Mouse (Mus musculus) lung, embryonic 16.5 days (tissue): Measurements from ENCODE around the gene Tbc1d23. TPM values are rescaled to one million over a fixed set of nuclear protein-coding genes. Genes with fewer than 3 reads are reported as not detected.

Source experiments
- ATAC-seq: fragments of 200-750 bp; cut with Nextera tagmentation; 2 replicates; pipeline ENCODE4 v1.8.0; 2017; ENCODE audit warnings: low read depth, mild to moderate bottlenecking, moderate library complexity
- H3K27ac ChIP-seq: fragments of 300-500 bp; sonication (generic); 2 replicates; pipeline ENCODE4 v1.5.1; 2014; ENCODE audit warnings: mild to moderate bottlenecking, control low read depth, low read length
- H3K27me3 ChIP-seq: fragments of 300-500 bp; sonication (generic); 2 replicates; pipeline ENCODE4 v1.6.1; 2014; ENCODE audit warnings: low read depth, low read length, mixed read lengths; ENCODE audit not compliant: control insufficient read depth, insufficient read depth
- H3K36me3 ChIP-seq: fragments of 300-500 bp; sonication (generic); 2 replicates; pipeline ENCODE4 v1.6.1; 2014; ENCODE audit warnings: low read length; ENCODE audit not compliant: control insufficient read depth, insufficient read depth
- H3K4me1 ChIP-seq: fragments of 300-500 bp; sonication (generic); replicated peaks from 2 replicates; pipeline ENCODE4 v1.6.1; 2014; ENCODE audit warnings: low read length, mixed read lengths; ENCODE audit not compliant: control insufficient read depth, insufficient read depth
- H3K4me2 ChIP-seq: fragments of 300-500 bp; sonication (generic); 2 replicates; pipeline ENCODE4 v1.6.1; 2014; ENCODE audit warnings: low read depth, low read length, control low read depth
- H3K4me3 ChIP-seq: fragments of 300-500 bp; sonication (generic); 2 replicates; pipeline ENCODE4 v1.5.1; 2014; ENCODE audit warnings: mild to moderate bottlenecking, low read length, control low read depth
- H3K9ac ChIP-seq: fragments of 300-500 bp; sonication (generic); 2 replicates; pipeline ENCODE4 v1.6.1; 2014; ENCODE audit warnings: low read length, control low read depth
- H3K9me3 ChIP-seq: fragments of 300-500 bp; sonication (generic); 2 replicates; pipeline ENCODE4 v1.6.1; 2016; ENCODE audit warnings: low read length; ENCODE audit not compliant: control insufficient read depth
- WGBS: fragments of 180-500 bp; shearing (Covaris S2); extraction: QIAGEN DNeasy Blood & Tissue Kit; methylation state at CpG from one replicate; pipeline ENCODE4 v1.1.7; 2014; 5-methylcytosine and 5-hydroxymethylcytosine counted together
- polyA plus RNA-seq: library from polyadenylated mRNA; unstranded; fragments of >200 nt; fragmentation: Nextera tagmentation; extraction: Ambion mirVana; gene quantifications from 2 replicates; pipeline ENCODE4 v1.2.1, GENCODE M21; 2015

Gene Tbc1d23
- polyA plus RNA-seq, 1 experiment from 2014 or later = 24.0 TPM

DNA sequence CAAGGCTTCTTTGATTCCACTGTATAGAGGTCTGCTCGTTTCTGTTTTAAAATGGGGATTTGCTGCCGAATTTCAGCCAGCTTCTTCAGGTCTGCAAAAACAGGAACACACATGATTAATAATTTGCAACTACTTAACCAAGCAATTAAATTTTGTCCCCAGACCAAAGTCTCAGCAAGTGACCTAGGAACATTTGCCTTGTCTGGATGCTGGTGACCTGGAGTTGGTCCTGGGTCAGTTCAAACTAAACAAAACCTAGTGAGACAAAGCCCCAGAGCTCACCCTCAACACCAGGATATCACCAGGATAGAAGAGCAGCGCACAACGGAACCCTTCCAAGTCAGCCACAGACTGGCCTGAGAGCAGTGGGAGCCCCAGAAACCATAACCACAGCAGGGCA is 74.2 kb downstream of the Tbc1d23 start:
- no peak overlapping the region for H3K4me2 ChIP-seq
- H3K36me3 ChIP-seq = peaks cover 33% of the 10 kb centered on the region
- no peaks in the 10 kb centered on the region for H3K4me1 ChIP-seq
- no peaks in the 10 kb centered on the region for H3K9me3 ChIP-seq
- H3K4me3 ChIP-seq = no peak overlapping the region
- no peak for ATAC-seq
- H3K27ac ChIP-seq = no peak overlapping the region
- H3K27me3 ChIP-seq = no peaks in the 10 kb centered on the region
- WGBS = 87% methylated on average over 4 of the region's 4 CpGs
- H3K9ac ChIP-seq = no peak overlapping the region

DNA sequence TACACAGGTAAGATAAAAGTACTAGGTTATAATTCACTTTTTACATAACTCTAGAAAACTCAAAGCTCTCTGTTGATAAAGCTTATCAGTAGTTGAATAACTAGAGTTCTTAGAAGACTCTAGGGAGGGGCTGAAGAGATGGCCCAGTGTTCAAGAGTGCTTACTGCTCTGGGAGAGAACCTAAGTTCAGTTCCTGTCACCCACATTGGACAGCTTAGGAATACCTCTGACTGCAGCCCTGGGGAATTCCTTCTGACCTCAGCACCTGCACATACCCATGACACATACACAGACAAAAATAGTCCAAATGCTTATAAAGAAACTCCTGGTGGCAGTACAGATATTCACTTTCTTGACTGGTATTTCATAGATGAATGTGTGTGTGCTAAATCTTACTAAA is 75.4 kb downstream of the Tbc1d23 start:
- H3K9me3 ChIP-seq = no peaks in the 10 kb centered on the region
- no peaks in the 10 kb centered on the region for H3K4me1 ChIP-seq
- H3K27ac ChIP-seq = no peak overlapping the region
- no peak overlapping the region for H3K4me3 ChIP-seq
- H3K4me2 ChIP-seq = no peak overlapping the region
- ATAC-seq = no peak
- H3K36me3 ChIP-seq = peaks cover 26% of the 10 kb centered on the region
- H3K27me3 ChIP-seq = no peaks in the 10 kb centered on the region
- H3K9ac ChIP-seq = no peak overlapping the region

DNA sequence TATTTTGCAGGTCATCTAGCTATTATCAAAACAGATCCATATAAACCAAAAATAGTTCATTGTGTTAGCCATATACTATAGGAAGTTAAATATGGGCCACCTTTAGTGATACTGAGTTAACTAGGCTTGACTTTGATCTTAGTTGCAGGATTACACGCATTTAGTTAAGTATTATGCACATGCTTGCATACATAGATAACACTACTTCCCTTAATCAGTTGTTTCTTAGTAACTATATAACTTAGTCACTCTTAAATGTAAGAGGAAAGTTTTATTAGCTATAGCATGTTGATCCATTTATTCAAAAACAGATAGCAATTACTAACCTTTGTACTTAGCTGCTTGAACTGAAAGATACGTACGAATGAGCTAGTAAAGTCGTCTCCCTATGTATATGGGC is 79.9 kb downstream of the Tbc1d23 start:
- Histone ChIP-seq H3K4me2 (no peak overlapping the region), H3K9ac (no peak overlapping the region), H3K27me3 (no peaks in the 10 kb centered on the region), H3K4me1 (no peaks in the 10 kb centered on the region), H3K9me3 (no peaks in the 10 kb centered on the region), H3K27ac (no peak overlapping the region), H3K36me3 (peaks cover 25% of the 10 kb centered on the region), H3K4me3 (no peak overlapping the region)
- no peak for ATAC-seq
- 94% methylated on average over 4 of the region's 4 CpGs for WGBS

DNA sequence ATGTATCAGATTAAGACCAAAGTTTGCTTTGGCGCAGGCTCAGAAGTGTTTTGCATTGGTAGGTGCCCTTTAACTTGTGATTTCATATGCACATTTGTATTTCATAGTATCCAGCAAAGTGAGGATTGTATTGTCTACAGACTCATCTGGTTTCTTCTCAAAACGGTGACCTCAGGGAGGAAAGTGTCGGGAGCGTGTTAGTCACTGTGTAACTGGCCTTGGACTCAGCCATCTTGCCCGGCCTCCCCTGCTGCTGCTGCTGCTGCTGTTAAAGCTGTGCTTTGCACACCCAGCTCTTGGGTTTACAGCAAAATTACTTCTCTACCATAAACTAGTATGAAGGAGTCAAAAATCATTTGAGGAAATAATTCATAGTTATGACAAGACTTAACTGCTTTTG is 86.6 kb downstream of the Tbc1d23 start:
- no peak for ATAC-seq
- Histone ChIP-seq H3K4me1 (no peaks in the 10 kb centered on the region), H3K4me2 (no peak overlapping the region), H3K9me3 (no peaks in the 10 kb centered on the region), H3K27ac (no peak overlapping the region), H3K27me3 (no peaks in the 10 kb centered on the region), H3K36me3 (peaks cover 28% of the 10 kb centered on the region), H3K9ac (no peak overlapping the region), H3K4me3 (no peak overlapping the region)
- WGBS = 97% methylated on average over 5 of the region's 5 CpGs

DNA sequence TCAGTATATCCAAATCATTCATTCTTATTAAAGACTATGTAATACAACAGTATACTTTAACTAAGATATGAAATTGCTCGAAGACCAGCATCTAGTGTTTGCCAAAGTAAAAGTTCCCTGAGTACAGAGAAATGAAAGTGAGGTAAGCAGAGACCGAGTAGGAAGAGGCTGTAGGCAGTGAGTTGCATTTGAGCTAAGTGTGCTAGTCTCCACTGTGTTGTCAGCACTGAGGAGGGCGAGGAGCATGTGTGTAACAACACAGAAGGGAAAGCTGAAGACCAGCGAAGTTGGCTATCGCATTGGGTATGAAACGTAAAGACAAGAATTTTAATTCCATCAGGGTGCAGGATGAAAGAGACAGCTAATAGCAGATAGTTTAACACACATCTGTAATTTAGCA is 97.7 kb downstream of the Tbc1d23 start:
- Histone ChIP-seq H3K4me2 (no peak overlapping the region), H3K27me3 (no peaks in the 10 kb centered on the region), H3K4me1 (no peaks in the 10 kb centered on the region), H3K4me3 (no peak overlapping the region), H3K36me3 (peaks cover 10% of the 10 kb centered on the region), H3K27ac (no peak overlapping the region), H3K9me3 (no peaks in the 10 kb centered on the region), H3K9ac (no peak overlapping the region)
- no peak for ATAC-seq
- 91% methylated on average over 6 of the region's 6 CpGs for WGBS

DNA sequence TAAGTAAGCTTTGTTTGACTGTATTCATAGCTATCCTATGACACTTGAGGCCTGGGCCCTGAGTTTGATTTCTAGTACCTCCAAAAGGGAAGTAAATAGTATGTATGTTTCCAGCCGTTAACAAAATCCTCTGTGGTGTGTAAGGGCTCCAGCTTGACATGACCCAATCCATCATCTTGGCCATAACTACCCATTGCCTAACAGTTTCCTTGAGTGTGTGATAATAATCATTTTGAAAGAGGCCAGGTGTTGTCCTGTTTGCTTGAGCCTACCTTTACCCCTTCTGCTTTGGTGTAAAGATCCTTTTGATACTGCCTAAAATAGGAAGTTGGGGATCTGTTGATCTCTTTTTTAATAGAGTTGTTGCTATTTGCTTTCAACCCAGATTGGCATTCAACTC is 99.0 kb downstream of the Tbc1d23 start:
- Histone ChIP-seq H3K27me3 (no peaks in the 10 kb centered on the region), H3K9me3 (no peaks in the 10 kb centered on the region), H3K36me3 (peaks cover 8% of the 10 kb centered on the region; the same call in 1 of the 2 replicates), H3K4me3 (no peak overlapping the region), H3K9ac (no peak overlapping the region), H3K27ac (no peak overlapping the region), H3K4me1 (0 out of 2 replicates have a peak, but pooled peaks cover 4% of the 10 kb centered on the region), H3K4me2 (no peak overlapping the region)
- ATAC-seq = no peak
- WGBS = 34% methylated on average over 1 of the region's 1 CpGs

DNA sequence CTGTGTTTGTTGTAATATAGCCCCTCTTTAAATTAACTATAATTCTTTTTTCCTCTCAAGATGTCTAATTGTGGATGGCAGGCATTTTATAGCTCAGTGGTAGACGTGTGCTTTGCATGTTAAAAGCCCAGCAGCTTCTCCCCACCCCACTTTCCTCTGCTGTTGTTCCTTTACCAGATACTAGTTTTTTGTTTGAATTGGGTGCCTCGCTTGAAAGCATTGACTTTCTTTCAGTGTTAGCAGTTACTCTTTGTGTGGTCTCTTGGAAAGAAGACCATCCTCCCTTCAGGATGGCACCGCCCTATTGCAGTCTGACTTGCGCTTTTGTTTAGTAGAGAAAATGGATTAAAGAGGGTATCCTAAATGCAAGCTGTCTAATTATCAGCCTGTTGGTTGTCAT is 99.8 kb downstream of the Tbc1d23 start:
- no peaks in the 10 kb centered on the region for H3K27me3 ChIP-seq
- WGBS = 88% methylated on average over 4 of the region's 4 CpGs
- H3K36me3 ChIP-seq = peaks cover 6% of the 10 kb centered on the region; the same call in 1 of the 2 replicates
- H3K9me3 ChIP-seq = no peaks in the 10 kb centered on the region
- H3K9ac ChIP-seq = no peak overlapping the region
- no peak overlapping the region for H3K27ac ChIP-seq
- H3K4me2 ChIP-seq = no peak overlapping the region
- H3K4me3 ChIP-seq = no peak overlapping the region
- ATAC-seq = no peak
- H3K4me1 ChIP-seq = 0 out of 2 replicates have a peak, but pooled peaks cover 4% of the 10 kb centered on the region

DNA sequence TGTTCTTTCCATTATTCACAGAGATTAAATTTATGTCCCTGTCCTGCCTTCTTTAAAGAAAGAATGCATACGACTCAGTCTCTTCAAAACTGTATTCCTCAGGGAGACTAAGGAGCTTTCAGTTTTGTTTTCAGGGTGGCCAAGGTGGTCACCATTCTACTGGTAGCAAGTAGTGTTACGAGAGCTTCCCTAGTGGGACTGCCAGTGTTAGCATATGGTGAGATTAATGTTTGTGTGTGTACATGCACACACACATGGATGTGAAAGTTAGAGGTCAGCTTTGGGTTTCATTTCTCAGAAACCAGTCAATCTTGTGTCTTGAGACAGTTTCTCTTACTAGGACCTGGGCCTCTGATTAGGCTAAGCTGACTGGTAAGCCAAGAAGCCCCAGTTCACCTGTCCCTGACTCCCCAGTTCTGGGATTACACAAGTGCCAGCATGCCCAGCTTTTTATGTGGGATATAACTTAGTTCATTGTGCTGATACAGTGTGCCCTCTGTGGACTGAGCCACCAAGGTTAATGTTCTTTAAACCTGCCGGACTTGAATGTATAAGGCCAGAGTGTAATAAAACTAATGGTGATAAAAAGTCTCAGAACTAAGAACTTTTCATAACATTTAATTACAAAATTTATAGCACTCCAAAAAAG is 100.4 kb downstream of the Tbc1d23 start:
- no peaks in the 10 kb centered on the region for H3K9me3 ChIP-seq
- peaks cover 6% of the 10 kb centered on the region; the same call in 1 of the 2 replicates for H3K36me3 ChIP-seq
- no peak overlapping the region for H3K9ac ChIP-seq
- ATAC-seq = no peak
- H3K4me2 ChIP-seq = no peak overlapping the region
- WGBS = 83% methylated on average over 3 of the region's 3 CpGs
- H3K27me3 ChIP-seq = no peaks in the 10 kb centered on the region
- H3K27ac ChIP-seq = no peak overlapping the region
- 0 out of 2 replicates have a peak, but pooled peaks cover 4% of the 10 kb centered on the region for H3K4me1 ChIP-seq
- H3K4me3 ChIP-seq = no peak overlapping the region

DNA sequence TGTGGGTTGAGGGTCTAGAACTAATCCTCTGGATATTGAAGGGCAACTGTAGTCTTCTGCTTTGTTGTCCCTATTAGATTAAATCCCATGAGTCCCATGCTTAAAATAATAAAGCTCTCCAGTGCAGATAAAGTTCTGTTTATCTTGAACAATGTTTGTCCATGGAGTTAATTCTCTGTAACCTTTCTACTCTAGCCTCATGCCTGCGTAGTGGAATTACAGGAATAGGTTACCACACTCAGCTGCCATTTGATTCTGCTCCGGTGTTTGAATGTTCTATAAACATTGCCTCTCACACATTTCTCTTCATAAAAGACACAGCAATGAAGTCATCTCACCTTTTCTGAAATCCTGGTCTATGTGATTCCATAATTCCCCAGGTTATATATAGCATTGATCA is 103.5 kb downstream of the Tbc1d23 start:
- H3K27me3 ChIP-seq = no peaks in the 10 kb centered on the region
- no peak overlapping the region for H3K27ac ChIP-seq
- 63% methylated on average over 2 of the region's 2 CpGs for WGBS
- H3K36me3 ChIP-seq = no peaks in the 10 kb centered on the region
- H3K4me2 ChIP-seq = no peak overlapping the region
- no peak overlapping the region for H3K9ac ChIP-seq
- H3K4me1 ChIP-seq = peaks cover 14% of the 10 kb centered on the region
- H3K9me3 ChIP-seq = no peaks in the 10 kb centered on the region
- ATAC-seq = no peak
- no peak overlapping the region for H3K4me3 ChIP-seq

DNA sequence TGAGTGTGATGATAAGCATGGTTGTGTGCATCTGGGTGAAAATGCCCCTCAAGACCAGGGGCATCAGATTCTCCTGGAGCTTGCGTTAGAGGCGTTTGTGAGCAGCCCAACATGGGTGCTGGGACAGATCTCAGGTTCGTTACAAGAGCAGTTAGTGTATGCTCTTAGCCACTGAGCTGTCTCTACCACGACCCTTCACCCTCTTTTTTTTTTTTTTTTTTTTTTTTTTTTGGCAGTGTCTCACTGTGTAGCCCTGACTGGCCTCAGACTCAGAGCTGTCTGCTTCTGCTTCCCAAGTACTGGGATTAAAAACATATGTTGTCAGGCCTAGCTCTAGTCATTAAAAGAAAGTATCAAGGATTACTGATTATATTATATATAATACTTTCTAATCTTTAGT is 105.0 kb downstream of the Tbc1d23 start:
- H3K4me1 ChIP-seq = peaks cover 17% of the 10 kb centered on the region
- H3K9me3 ChIP-seq = no peaks in the 10 kb centered on the region
- H3K4me2 ChIP-seq = no peak overlapping the region
- no peak overlapping the region for H3K27ac ChIP-seq
- no peak overlapping the region for H3K4me3 ChIP-seq
- WGBS = 56% methylated on average over 4 of the region's 4 CpGs
- no peak for ATAC-seq
- H3K9ac ChIP-seq = no peak overlapping the region
- H3K27me3 ChIP-seq = no peaks in the 10 kb centered on the region
- H3K36me3 ChIP-seq = no peaks in the 10 kb centered on the region
